Mouse (Mus musculus) CH12.LX (cell line): ENCODE measurements around the gene Cchcr1. TPM values are rescaled to one million over a fixed set of nuclear protein-coding genes. Genes with fewer than 3 reads are reported as not detected.

Experiments
- DNase-seq: peaks from one replicate; pipeline ENCODE4 v3.0.0-alpha.2; 2013; ENCODE audit errors: extremely low read depth
- H3K27ac ChIP-seq: 2 replicates; pipeline ENCODE4 v1.5.1; 2012; ENCODE audit warnings: low read depth, mild to moderate bottlenecking, control low read depth, moderate library complexity; ENCODE audit not compliant: insufficient read depth
- H3K27me3 ChIP-seq: replicated peaks from 2 replicates; pipeline ENCODE3; 2012; ENCODE audit warnings: inconsistent platforms
- H3K36me3 ChIP-seq, 2 experiments: replicated peaks in 1 of 2; 2 replicates each; pipeline versions ENCODE3 to v1.6.1; 2012; ENCODE audit warnings: inconsistent platforms in 1 of 2, low read length in 1 of 2, mild to moderate bottlenecking in 1 of 2, mixed read lengths in 1 of 2, moderate library complexity in 1 of 2; ENCODE audit not compliant: control insufficient read depth in 1 of 2, insufficient read depth in 1 of 2
- H3K4me1 ChIP-seq, 2 experiments: 2 replicates each; pipeline ENCODE4 v1.6.1; 2012; ENCODE audit warnings: inconsistent platforms in 1 of 2, moderate library complexity in 1 of 2; ENCODE audit not compliant: insufficient read depth in 2 of 2, control insufficient read depth in 1 of 2
- H3K4me2 ChIP-seq: 2 replicates; pipeline ENCODE4 v1.6.1; 2012; ENCODE audit warnings: low read depth, mild to moderate bottlenecking, control low read depth; ENCODE audit not compliant: poor library complexity, insufficient read depth, severe bottlenecking
- H3K4me3 ChIP-seq, 3 experiments: fragments of 150-350 bp in 1 of 3; sonication (generic) in 1 of 3; replicated peaks in 1 of 3; 2 replicates each; pipeline versions ENCODE3 to v1.5.1; 2011 to 2012; ENCODE audit warnings: low read depth in 2 of 3, low read length in 2 of 3, mild to moderate bottlenecking in 2 of 3, moderate library complexity in 2 of 3, control low read depth in 1 of 3, improper control_type of control experiment in 1 of 3, inconsistent platforms in 1 of 3, mixed read lengths in 1 of 3; ENCODE audit not compliant: poor library complexity in 1 of 3
- H3K79me2 ChIP-seq: replicated peaks from 2 replicates; pipeline ENCODE4 v1.6.1; 2012; ENCODE audit warnings: mild to moderate bottlenecking, moderate library complexity; ENCODE audit not compliant: control insufficient read depth, poor library complexity, insufficient read depth, severe bottlenecking; ENCODE audit errors: extremely low read depth
- H3K9ac ChIP-seq: 2 replicates; pipeline ENCODE4 v1.6.1; 2012; ENCODE audit warnings: low read depth, mild to moderate bottlenecking, control low read depth, moderate library complexity; ENCODE audit not compliant: insufficient read depth
- H3K9me3 ChIP-seq: replicated peaks from 2 replicates; pipeline ENCODE3; 2012; ENCODE audit warnings: low read length, inconsistent platforms, mixed read lengths
- CHD1 ChIP-seq: IDR thresholded peaks from 2 replicates; pipeline ENCODE4 v1.6.1; 2012; ENCODE audit warnings: low read depth, low read length, improper control_type of control experiment, inconsistent platforms
- CHD2 ChIP-seq: IDR thresholded peaks from 2 replicates; pipeline ENCODE4 v1.6.1; 2011; ENCODE audit warnings: low read length, improper control_type of control experiment
- ELF1 ChIP-seq: IDR thresholded peaks from 2 replicates; pipeline ENCODE4 v1.6.1; 2014; ENCODE audit warnings: low read depth, mild to moderate bottlenecking, inconsistent platforms, low read length, improper control_type of control experiment
- EP300 ChIP-seq: IDR thresholded peaks from 2 replicates; pipeline ENCODE4 v1.6.1; 2011; ENCODE audit warnings: low read length, improper control_type of control experiment
- ETS1 ChIP-seq: conservative IDR thresholded peaks from 2 replicates; pipeline ENCODE4 v1.6.1; 2012; ENCODE audit warnings: low read depth, mild to moderate bottlenecking, inconsistent platforms, low read length, improper control_type of control experiment, moderate library complexity
- GABPA ChIP-seq: IDR thresholded peaks from 2 replicates; pipeline ENCODE4 v1.6.1; 2012; ENCODE audit warnings: low read depth, low read length, improper control_type of control experiment, inconsistent platforms; ENCODE audit not compliant: insufficient replicate concordance
- JUN ChIP-seq: IDR thresholded peaks from 2 replicates; pipeline ENCODE4 v1.6.1; 2011; ENCODE audit warnings: low read depth, mild to moderate bottlenecking, low read length, improper control_type of control experiment, moderate library complexity; ENCODE audit not compliant: insufficient read depth
- JUND ChIP-seq: conservative IDR thresholded peaks from 2 replicates; pipeline ENCODE4 v1.6.1; 2011; ENCODE audit warnings: low read depth, low read length, improper control_type of control experiment
- KAT2A ChIP-seq: IDR thresholded peaks from 2 replicates; pipeline ENCODE4 v1.6.1; 2012; ENCODE audit warnings: low read length, improper control_type of control experiment, inconsistent platforms; ENCODE audit not compliant: insufficient replicate concordance
- MAFK ChIP-seq: IDR thresholded peaks from 2 replicates; pipeline ENCODE4 v1.6.1; 2011; ENCODE audit warnings: low read length, improper control_type of control experiment; ENCODE audit not compliant: insufficient replicate concordance
- MEF2A ChIP-seq: IDR thresholded peaks from 2 replicates; pipeline ENCODE4 v1.6.1; 2014; ENCODE audit warnings: low read depth, mild to moderate bottlenecking, inconsistent platforms, low read length, improper control_type of control experiment, borderline replicate concordance
- NELFE ChIP-seq: IDR thresholded peaks from 2 replicates; pipeline ENCODE4 v1.6.1; 2011; ENCODE audit warnings: low read depth, low read length, improper control_type of control experiment
- NRF1 ChIP-seq: IDR thresholded peaks from 2 replicates; pipeline ENCODE4 v1.6.1; 2014; ENCODE audit warnings: low read depth, mild to moderate bottlenecking, inconsistent platforms, low read length, improper control_type of control experiment, moderate library complexity
- PAX5 ChIP-seq: IDR thresholded peaks from 2 replicates; pipeline ENCODE4 v1.6.1; 2012; ENCODE audit warnings: low read length, inconsistent platforms, mixed read lengths
- POLR2A ChIP-seq: IDR thresholded peaks from 2 replicates; pipeline ENCODE4 v1.6.1; 2011; ENCODE audit warnings: low read depth, mild to moderate bottlenecking, improper control_type of control experiment, low read length
- POLR2AphosphoS2 ChIP-seq: IDR thresholded peaks from 2 replicates; pipeline ENCODE4 v1.6.1; 2011; ENCODE audit warnings: low read depth, low read length, improper control_type of control experiment
- RCOR1 ChIP-seq: conservative IDR thresholded peaks from 2 replicates; pipeline ENCODE4 v1.6.1; 2012; ENCODE audit warnings: low read depth, mild to moderate bottlenecking, inconsistent platforms, low read length, improper control_type of control experiment
- TCF12 ChIP-seq: IDR thresholded peaks from 2 replicates; pipeline ENCODE4 v1.6.1; 2014; ENCODE audit warnings: low read depth, mild to moderate bottlenecking, inconsistent platforms, low read length, improper control_type of control experiment
- UBTF ChIP-seq: IDR thresholded peaks from 2 replicates; pipeline ENCODE4 v1.6.1; 2012; ENCODE audit warnings: low read depth, mild to moderate bottlenecking, inconsistent platforms, low read length, improper control_type of control experiment, moderate library complexity
- ZC3H11A ChIP-seq: IDR thresholded peaks from 2 replicates; pipeline ENCODE4 v1.6.1; 2012; ENCODE audit warnings: low read depth, mild to moderate bottlenecking, inconsistent platforms, low read length, improper control_type of control experiment
- ZKSCAN1 ChIP-seq: IDR thresholded peaks from 2 replicates; pipeline ENCODE4 v1.6.1; 2012; ENCODE audit warnings: low read depth, inconsistent platforms, low read length, improper control_type of control experiment, borderline replicate concordance
- ZMIZ1 ChIP-seq: IDR thresholded peaks from 2 replicates; pipeline ENCODE4 v1.6.1; 2012; ENCODE audit warnings: low read depth, mild to moderate bottlenecking, inconsistent platforms, low read length, improper control_type of control experiment
- ZNF384 ChIP-seq: IDR thresholded peaks from 2 replicates; pipeline ENCODE4 v1.6.1; 2012; ENCODE audit warnings: low read depth, low read length, improper control_type of control experiment, inconsistent platforms
- dilution Hi-C: fragments of 300-500 bp; cut with MboI; formaldehyde crosslinking; loops from 2 replicates; pipeline ENCODE4 v1.14.3; 2020; ENCODE audit warnings: low sequenced_read_pairs; ENCODE audit not compliant: extremely low pct_unique_long_range_greater_than_20kb, extremely low pct_ligation_motif_present
- in situ Hi-C: fragments of 300-500 bp; cut with MboI; formaldehyde crosslinking; loops from 3 replicates; pipeline ENCODE4 v1.14.3; 2019; ENCODE audit warnings: low sequenced_read_pairs, low pct_ligation_motif_present, low pct_unique_long_range_greater_than_20kb, mixed read lengths
- polyA plus RNA-seq: library from polyadenylated mRNA; unstranded; fragments of >175 nt; gene quantifications from 2 replicates; pipeline ENCODE4 v1.2.1, GENCODE M21; 2012; ENCODE audit warnings: low read depth; ENCODE audit not compliant: insufficient read length
- total RNA-seq, 2 experiments: library from RNA; depleted of rRNA; stranded (reverse); fragments of 300-350 nt in 1 of 2; fragments of >200 nt in 1 of 2; gene quantifications; 2 replicates each; pipeline ENCODE4 v1.2.3; 2012 to 2014

Gene Cchcr1
- total and polyA plus RNA-seq, 3 experiments, result 5.2 to 13.0 (median 11.3) TPM

DNA sequence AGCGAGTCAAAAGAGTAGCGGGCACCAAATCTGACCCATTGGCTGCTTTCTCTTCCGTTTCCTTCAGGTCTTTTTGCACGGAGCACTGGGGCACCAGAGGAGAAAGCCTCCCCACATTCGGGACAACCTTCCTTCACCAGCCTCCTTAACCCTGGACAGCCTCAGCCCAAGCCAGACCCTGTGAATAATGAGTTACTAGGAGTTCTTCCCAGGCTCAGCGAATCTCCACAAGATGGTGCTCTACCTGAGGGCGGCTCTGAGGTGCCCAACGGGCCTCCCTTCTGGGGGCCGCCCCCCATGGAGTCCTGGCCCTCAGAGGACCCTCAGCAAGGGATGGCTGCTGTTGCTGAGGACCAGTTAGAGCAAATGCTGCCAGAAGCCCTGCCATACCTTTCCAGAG, 50.9 kb downstream of the Cchcr1 start:
- no peak for TF ChIP-seq CHD1
- no peak for TF ChIP-seq JUND
- TF ChIP-seq ZNF384, result no peak
- no peak for TF ChIP-seq ZC3H11A
- TF ChIP-seq UBTF, result no peak
- TF ChIP-seq NRF1, result no peak
- TF ChIP-seq POLR2A, result no peak
- no peak for TF ChIP-seq MAFK
- no peak for TF ChIP-seq ETS1
- no peak for TF ChIP-seq EP300
- TF ChIP-seq, all 38 proteins: peak for 0
- Histone ChIP-seq H3K4me1 (no peaks in the 10 kb centered on the region), H3K9ac (no peak overlapping the region), H3K79me2 (no peaks in the 10 kb centered on the region), H3K36me3 (no peaks in the 10 kb centered on the region), H3K4me3 (no peak overlapping the region), H3K4me2 (no peak overlapping the region), H3K9me3 (peaks cover 8% of the 10 kb centered on the region), H3K27me3 (peaks cover 19% of the 10 kb centered on the region), H3K27ac (no peak overlapping the region)
- dilution Hi-C loops, result no loop called here
- in situ Hi-C loops, result no loop called here
- DNase-seq, result no peak

- no peak overlapping the region for H3K9ac ChIP-seq
- no peak for DNase-seq
- H3K36me3 ChIP-seq, result no peaks in the 10 kb centered on the region
- in situ Hi-C loops, result no loop called here
- no peaks in the 10 kb centered on the region for H3K79me2 ChIP-seq
- TF ChIP-seq TCF12, result no peak
- TF ChIP-seq GABPA, result no peak
- no peak for TF ChIP-seq CHD2
- no peak for TF ChIP-seq JUN
- TF ChIP-seq RCOR1, result no peak
- TF ChIP-seq ZMIZ1, result no peak
- TF ChIP-seq MEF2A, result no peak
- TF ChIP-seq PAX5, result no peak
- TF ChIP-seq ZC3H11A, result no peak
- TF ChIP-seq CHD1, result no peak
- TF ChIP-seq POLR2AphosphoS2, result no peak
- TF ChIP-seq POLR2A, result no peak
- no peak for TF ChIP-seq ZKSCAN1
- TF ChIP-seq NELFE, result no peak
- no peak for TF ChIP-seq ETS1
- TF ChIP-seq KAT2A, result no peak
- no peak for TF ChIP-seq ZNF384
- no peak for TF ChIP-seq ELF1
- TF ChIP-seq JUND, result no peak
- TF ChIP-seq, all 38 proteins: peak for 0
- H3K27ac ChIP-seq, result no peak overlapping the region
- peaks cover 9% of the 10 kb centered on the region for H3K9me3 ChIP-seq
- no peak overlapping the region for H3K4me2 ChIP-seq
- dilution Hi-C loops, result no loop called here
- peaks cover 23% of the 10 kb centered on the region for H3K27me3 ChIP-seq
- peaks cover 0 to 2% of the 10 kb centered on the region in 2 experiments; a peak in 1 of 4 replicates for H3K4me1 ChIP-seq
- H3K4me3 ChIP-seq, result no peak overlapping the region
Observed at GRCm38 (mm10) chr17:35569091-35569944, 52.4 kb downstream of the Cchcr1 start.
